Mouse (Mus musculus) MN1 (cell line): ENCODE results near the gene Itgal.
"Not testable (repeated sequence)": the region's sequence is repeated elsewhere in the genome, so short reads cannot be mapped to it uniquely, and the experiment has no call there.

Experiments
- DNase-seq: peaks from one replicate; pipeline ENCODE4 v3.0.0-alpha.2; 2016; ENCODE audit warnings: low spot score

Itgal gene

DNA sequence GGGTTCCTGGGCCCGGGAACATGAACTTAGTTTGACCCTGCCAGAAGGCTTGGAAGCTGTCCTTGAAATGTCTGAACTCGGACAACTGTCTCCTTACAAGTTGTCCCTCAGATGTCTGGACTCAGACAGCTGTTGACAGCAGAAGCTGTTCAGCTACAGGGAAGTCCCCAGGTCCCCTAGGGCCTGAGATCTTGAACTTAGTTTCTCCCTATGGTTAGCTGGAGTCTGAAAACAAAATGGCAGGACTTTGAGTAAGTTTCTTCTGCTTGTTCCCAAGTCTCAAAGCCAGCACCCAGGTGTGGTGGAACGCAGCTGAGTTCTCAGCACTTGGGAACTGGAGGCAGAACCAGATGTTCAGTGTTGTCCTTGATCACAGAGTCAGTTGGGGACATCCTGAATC lies 16.0 kb upstream of the Itgal start:
- DNase-seq: no peak

DNA sequence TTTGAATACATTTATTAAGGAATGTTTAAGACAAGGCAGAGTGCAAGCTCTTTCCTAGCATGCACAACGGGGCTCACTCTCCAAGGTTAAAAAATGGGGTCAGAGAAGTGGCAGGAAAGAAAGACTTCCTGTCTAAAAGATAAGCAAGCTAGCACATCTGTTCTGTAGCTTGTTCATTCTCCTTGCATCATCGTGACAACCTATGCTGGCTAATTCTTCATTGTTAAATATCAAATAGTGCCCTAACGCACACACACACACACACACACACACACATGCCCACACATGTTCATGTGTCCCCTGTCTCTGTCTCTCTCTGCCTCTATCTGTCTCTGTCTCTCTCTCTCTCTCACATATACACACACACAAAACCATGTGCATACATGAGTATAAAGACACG lies 14.9 kb upstream of the Itgal start:
- no peak for DNase-seq

DNA sequence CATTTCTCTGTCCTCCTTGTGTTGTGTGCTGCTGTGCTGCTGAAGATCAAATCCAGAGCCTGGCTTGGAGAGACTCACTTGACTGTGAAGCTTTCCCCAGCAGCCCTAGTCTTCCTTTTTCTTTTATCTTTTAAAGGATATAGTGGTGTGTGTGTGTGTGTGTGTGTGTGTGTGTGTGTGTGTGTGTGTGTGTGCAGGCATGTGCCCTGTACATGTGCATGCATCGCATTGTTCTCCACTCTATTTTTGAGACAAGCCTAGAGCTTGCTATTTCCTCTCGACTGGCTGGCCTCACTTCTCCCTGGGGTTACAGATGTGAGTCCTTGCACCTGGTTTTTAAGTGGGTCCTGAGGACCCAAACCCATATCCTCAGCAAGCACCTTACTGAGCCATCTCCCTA lies 13.9 kb upstream of the Itgal start:
- DNase-seq: no peak

DNA sequence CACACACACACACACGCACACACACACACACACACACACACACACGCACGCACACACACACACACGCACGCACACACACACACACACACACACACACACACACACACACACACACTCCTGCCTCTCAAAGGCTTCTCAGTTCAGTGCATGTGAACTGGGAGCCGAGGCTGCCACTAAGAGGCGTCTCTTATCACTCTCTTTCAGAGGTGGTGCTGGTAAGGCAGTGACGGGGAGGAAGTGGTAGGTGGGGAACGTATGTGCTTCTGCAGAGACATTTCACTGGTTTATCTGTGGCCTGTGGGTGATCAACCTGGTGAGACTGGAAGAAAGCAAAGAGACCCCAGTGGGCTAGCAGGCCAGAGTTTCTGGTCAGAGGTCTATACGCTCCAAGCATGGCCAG lies 10.9 kb upstream of the Itgal start:
- no peak for DNase-seq

DNA sequence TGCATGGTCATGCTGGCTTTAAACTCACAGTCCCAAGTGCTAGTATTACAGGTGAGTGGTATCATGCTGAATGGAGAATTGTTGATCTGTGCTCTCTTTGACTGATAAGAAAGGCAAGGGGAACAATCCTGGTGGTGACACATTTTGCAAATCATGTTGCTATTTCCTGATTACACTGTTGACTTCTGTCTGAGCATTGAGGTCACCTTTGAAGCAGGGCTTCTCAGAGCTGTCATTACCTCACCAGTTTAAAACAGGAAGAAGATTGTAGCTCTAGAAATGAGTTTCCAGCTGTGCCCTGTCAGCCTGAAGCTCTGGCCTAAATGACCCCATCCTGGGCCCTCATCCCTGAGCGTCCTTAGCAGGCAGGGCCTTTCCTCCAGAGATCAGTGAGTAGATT lies 8.1 kb upstream of the Itgal start:
- DNase-seq: no peak

DNA sequence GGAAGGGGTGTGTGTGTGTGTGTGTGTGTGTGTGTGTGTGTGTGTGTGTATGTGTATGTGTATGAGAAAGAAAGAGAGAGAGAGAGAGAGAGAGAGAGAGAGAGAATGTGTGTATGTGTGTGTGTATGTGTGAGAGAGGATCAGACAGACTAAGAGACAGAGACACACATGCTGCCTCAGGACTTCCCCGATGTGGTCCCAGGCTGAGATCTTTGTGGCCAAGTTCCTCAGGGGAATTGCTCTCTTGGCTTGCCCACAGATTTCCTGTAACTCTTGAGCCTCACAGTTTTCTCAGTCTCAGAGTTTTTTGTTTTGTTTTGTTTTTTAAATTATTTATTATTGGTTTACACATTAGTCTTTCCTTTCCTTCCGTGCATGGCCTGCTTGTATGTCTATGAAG lies 6.8 kb upstream of the Itgal start:
- no peak for DNase-seq

DNA sequence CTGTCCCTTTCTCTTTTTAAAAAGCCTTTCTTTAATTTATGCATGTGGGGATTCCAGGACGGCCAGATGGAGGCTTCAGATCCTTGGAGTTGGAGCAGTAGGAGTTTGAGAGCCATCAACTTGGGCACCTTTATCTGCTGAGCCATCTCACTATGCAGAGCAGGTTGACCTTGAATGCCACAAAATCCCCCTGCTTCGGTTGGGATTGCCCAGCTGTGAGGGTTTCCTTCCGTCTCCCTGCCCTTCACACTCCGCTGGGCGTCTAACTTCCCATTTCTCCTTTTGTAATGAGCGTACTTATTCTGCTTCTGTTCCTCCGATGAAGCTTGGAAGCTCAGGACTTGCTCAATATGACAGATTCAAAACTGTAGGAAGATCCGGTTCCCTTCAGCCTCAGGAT lies 5.9 kb upstream of the Itgal start:
- DNase-seq: no peak

DNA sequence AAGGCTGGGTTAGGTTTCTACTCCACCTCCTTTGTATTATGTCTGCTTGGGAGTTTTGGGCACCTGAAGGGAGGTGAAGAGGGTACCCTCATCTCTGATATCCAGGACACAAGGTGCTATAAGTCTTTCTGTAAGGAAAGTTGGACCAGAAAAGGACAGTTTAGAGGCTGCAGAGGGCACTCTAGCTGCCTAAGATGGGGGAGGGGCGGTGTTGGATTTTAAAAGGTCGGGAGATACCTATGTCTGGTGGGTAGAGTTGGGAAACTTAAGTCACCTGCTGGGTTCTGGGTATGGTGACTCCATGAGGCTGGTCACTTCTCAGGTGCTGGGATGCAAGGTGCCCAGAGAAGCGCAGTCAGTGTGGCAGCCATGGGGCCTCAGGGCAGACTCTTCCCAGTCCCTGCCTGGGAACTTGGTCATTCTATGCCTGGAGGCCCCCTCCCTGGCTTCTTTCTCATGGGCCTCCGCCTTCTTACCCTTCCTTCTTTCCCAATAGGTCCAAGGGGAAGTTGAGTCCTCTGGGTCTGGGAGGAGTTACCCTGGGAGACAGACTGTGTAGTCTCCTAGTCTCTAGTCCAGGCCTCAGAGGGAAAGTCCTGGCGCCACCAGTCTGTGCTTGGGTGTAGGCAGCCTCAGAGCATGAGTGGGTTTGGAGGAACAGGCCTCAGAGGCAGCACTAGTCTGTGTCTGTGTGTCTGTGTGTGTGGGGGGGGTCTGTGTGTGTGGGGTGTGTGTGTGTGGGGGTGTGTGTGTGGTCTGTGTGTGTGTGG lies 911 bp downstream of the Itgal start:
- DNase-seq: no peak

DNA sequence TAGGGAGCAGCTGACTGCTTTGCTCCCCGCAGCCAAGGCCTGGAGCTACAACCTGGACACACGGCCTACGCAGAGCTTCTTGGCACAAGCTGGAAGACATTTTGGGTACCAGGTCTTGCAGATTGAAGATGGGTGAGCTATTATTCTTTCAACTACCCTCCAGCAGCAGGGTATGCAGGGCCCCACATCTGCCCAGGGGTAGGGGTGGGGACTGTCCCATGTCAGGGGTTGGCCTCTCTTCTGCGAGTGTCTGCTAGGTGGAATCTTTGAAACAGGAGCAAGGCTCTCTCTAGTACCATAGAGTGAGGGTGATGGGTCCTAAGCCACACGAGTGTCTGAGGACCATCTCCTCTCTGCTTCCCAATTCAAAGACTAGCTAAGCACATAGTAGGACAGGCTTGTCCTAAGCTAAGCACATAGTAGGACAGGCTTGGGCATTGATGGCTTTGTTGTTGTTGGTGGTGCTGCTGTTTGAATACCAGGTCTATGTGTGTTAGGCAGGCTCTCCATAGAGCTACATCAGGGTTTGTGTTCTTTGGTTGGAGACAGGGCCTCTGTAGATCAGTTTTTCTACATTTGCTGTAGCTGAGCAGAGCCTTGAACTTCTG lies 1.6 kb downstream of the Itgal start:
- DNase-seq: no peak

DNA sequence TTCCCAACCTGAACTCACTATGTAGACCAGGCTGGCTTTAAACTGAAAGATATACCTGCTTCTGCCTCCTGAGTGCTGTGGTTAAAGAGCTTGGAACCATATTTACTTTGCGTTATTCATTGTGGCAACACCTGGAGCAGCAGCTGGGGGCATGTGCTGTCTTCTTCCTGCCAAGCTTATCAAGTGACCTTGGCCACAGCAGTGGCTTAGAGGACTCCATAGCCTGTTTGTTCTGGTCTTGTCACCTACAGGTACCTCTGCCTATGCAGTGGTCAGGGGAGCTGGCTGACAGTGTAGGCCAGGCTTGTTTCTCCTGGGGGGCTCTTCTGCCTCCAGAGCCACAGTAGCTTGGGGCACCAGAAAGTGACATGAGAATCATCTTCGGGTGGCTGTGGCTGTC lies 12.4 kb downstream of the Itgal start:
- DNase-seq: no peak

DNA sequence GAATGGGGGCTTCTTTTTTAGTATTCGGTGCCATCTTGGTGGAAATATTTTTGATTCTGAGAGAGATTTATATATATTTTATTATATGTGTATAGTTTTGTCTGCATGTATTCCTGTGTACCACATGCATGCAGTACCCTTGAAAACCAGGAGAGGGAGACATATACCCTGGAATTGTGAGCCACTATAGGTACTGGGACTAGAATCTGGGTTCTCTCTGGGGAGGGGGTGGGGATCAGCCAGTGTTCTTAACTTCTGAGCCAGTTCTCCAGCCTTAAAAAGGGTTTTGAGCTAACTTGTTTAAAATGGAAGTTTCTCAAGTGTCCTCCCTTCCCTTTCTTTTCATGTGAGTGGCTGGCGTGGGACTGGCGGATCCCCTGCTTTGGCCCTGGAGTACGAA lies 12.8 kb downstream of the Itgal start:
- DNase-seq: peak; percentile 69

DNA sequence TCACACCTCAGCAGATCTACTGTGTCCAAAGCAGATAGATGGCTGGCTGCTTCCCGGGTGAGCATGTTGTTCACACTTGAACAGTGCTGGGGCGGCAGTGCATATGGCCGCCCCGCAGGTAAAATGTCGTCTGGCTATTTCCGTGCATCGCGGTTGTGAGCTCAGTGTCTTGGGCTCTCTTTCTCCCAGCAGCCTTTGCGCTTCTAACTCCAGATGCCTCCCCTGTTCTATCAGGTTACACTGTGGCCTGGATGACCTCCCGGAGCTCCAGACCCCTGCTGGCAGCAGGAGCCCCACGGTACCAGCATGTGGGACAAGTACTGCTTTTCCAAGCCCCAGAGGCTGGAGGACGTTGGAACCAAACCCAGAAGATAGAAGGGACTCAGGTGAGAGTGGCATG lies 13.9 kb downstream of the Itgal start:
- DNase-seq: peak; percentile 14

DNA sequence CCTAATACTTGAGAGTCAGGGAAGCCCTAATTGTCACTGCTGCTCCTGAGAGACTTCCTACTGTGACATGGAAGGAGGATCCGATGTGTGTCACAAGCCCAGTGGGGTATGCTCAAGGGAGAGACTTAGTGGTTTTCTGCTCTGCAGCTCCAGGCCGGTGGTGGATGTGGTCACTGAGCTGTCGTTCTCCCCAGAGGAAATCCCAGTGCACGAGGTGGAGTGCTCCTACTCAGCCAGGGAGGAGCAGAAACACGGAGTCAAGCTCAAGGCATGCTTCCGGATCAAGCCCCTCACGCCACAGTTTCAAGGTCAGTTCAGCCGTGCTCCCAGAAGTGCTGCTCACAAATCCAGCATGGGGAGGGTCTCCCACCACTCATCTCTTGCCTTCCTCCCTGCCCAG lies 17.9 kb downstream of the Itgal start:
- no peak for DNase-seq

DNA sequence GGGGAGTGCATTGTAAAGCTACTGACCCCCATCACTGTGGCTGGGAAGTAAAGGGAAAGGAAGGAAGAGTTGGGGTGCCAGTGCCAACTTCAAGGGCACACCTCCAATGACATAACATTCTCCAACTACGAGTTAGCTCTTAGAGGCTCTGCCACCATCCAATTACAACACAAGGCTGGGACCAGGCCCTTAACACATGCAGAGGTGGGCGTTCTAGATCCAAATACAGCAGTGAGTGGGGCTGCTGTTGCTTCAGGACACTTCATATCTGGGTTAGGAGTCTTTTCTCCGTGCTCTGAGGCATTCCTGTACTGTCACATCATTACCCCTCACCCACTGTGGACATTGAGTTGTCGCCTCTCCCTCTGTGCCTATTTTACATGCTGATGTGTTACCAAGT lies 25.0 kb downstream of the Itgal start:
- DNase-seq: no peak

DNA sequence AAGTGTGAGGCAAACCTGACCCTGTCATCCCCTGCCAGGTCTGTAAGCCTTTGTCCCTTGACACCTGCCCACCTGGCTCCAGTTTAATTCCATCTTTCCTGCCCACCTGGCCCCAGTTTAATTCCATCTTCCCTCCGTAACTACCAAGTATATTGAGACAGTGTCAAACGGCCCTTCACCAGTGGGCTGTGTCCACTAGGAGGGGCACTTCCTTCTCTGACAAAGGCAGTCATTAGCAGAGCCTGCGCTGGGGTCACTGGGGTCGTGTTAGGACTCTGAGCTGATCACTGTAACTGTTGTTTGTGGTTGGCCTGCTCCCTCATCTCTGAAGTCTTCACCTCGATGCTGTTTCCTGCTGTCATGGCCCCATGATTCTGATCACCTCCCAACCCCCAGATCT lies 26.0 kb downstream of the Itgal start:
- no peak for DNase-seq

DNA sequence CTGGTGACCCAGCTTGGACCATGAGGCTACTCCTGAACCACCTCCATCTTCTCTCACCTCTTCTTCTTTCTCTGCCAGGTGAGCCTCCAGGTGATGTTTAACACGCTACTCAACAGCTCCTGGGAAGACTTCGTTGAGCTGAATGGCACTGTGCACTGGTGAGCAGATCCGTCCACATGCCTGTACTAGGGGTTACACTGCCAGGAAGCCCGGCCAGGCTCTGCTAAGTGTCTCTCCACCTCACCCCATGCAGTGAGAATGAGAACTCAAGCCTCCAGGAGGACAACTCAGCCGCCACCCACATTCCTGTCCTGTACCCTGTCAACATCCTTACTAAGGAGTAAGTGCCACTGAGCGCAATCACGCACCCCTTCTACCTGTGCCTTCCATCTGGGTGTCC lies 28.9 kb downstream of the Itgal start:
- no peak for DNase-seq

DNA sequence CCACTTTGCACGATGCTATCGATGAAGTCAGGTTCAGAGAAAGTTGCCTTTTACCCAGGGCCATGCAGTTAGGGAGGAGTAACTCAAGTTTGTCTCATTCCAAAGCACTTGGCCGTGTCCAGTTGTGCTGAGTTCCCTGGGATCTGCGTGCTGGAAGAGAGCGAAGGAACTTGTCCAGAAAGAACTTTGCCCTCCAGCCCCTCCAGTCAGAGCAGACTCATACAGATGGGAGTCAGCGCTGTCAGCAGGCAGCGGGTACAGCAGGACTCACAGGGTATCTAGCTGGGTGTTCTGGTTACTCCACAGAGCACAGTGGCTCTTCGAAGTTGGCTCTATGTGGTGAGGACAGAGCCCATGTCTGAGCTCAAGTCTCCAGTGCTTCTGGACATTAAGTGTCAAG lies 29.5 kb downstream of the Itgal start:
- no peak for DNase-seq

DNA sequence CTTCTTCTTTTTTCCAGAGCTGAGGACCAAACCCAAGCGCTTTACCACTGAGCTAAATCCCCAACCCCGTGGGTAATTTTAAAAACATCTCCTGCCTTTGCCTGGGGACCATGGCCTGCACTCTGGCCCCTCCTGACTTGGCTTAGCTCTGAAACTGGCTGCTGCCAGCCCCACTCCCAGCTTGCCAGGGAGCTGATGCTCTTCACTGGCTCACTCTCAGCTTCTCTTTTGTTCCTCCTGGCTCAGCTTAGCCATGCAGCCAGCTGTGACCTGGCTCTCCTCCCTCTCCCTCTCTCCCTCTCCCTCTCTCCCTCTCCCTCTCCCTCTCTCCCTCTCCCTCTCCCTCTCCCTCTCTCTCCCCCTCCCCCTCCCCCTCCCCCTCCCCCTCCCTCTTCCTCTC lies 30.6 kb downstream of the Itgal start:
- DNase-seq: no peak

DNA sequence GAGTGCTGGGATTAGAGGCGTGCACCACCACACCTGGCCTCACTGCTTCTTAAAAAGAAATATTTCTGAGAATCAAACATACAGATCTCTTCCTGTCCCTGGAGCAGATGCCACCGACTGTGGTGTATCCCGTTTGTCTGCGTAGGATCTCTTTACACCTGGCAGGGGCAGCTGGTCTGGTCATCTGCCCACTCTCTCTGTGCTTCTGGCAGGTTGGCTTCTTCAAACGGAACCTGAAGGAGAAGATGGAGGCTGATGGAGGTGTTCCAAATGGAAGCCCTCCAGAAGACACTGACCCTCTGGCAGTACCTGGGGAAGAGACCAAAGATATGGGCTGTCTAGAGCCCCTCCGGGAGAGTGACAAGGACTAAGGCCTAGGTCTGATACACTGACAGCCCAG lies 37.2 kb downstream of the Itgal start:
- no peak for DNase-seq

DNA sequence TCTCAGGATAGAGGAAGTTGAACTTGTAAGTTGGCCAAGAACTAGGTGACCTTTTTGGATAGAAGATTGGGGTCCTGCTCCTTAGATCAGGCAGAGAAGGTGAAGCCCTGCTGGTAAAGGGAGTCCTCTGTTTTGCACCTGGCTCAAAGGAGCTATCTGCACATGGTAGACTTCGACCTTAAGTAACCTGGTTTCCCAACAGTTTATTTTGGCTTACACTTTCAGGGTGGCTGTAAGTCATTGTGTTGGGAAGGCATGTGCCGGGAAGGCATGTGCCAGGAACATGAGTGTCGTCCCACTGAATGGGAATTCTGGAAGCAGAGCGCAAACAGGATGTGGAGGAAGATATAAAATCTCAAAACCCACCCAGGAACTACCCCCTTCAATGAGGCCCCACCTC lies 39.5 kb downstream of the Itgal start:
- no peak for DNase-seq

DNA sequence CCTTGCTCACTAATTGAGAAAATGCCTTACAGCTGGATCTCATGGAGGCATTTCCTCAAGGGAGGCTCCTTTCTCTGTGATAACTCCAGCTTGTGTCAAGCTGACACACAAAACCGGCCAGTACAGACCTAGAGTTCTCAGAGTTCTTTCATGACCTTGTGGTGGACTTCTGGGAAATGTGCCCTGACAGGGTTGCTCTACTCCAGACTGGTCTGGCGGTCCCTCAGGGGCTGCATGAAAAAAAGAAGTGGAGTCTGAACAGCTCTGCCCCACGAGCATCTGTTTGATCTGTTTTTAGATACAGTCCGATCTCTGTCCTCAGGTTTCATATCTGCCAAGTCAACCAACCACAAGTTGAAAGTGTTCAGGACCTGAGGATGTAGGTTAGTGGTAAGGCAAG lies 41.6 kb downstream of the Itgal start:
- no peak for DNase-seq

DNA sequence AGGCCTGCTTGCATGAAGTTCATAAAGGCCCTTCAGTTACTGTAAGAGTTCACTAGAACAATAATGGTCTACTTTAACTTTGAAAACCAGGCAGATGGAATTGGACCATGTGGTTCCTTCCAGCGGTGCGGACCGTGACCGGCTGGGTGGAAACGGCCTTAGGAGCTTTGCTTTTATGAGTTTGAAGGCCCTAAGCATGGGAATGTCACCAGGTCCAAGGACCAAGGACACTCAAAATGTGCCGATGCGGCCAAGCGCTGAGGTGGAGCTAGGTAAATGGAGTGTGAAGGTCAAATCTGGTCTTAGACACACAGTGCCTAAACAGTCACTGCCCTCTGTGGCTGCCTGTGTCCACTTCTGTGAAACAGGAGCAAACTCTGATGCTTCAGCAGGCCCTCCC lies 45.3 kb downstream of the Itgal start:
- no peak for DNase-seq

DNA sequence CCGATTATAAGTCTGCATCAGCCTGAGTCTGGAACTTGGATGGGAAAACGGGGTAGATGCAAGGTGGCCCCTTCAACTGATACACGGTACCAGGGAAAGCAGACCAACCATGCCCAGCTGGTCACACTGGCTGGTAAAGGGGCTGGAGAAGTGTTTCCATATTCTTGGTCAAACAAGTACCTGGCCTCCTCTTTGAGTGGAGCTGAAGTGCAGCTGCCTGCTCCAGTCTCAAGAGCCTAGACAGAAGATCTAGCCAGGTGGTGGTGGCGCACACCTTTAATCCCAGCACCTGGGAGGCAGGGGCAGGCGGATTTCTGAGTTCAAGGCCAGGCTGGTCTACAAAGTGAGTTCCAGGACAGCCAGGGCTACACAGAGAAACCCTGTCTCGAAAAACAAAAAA lies 45.8 kb downstream of the Itgal start:
- not testable (repeated sequence) for DNase-seq

DNA sequence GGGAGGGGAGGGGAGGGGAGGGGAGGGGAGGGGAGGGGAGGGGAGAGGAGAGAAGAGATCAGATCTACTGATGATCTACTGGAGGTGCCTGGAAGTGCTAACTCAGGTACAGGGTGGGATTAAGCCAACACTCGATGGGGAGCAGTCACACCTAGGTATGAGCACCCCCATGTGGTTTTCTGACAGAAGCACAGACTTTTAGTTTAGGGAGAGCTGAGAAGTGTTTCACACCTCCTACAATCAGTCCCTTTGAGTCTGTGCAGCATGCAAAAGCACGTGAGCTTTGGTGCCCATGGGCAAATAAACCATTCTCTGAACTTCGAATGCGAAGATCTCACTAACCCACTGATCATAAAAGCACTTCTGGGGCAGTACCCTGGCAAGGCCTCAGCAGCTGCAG lies 46.3 kb downstream of the Itgal start:
- DNase-seq: peak; percentile 33
